Mouse (Mus musculus) cortical plate, adult 2 months (tissue): ENCODE measurements at regions not wholly inside any gene's neighbourhood (a gene's known extent, or its start where the extent isn't known, plus 50 kb on each side); places are given as distances from the start of the nearest gene placed in this dataset.

Experiments
- CTCF ChIP-seq: fragments of 200-500 bp; IDR thresholded peaks from 2 replicates; pipeline ENCODE4 v1.5.1; 2011; ENCODE audit warnings: mild to moderate bottlenecking, control low read depth, low read length; ENCODE audit not compliant: insufficient read depth; ENCODE audit errors: extremely low read depth
- POLR2A ChIP-seq: fragments of 200-500 bp; IDR thresholded peaks from 2 replicates; pipeline ENCODE4 v1.6.1; 2011; ENCODE audit warnings: mild to moderate bottlenecking, low read length, control low read depth; ENCODE audit not compliant: insufficient read depth; ENCODE audit errors: extremely low read depth

DNA sequence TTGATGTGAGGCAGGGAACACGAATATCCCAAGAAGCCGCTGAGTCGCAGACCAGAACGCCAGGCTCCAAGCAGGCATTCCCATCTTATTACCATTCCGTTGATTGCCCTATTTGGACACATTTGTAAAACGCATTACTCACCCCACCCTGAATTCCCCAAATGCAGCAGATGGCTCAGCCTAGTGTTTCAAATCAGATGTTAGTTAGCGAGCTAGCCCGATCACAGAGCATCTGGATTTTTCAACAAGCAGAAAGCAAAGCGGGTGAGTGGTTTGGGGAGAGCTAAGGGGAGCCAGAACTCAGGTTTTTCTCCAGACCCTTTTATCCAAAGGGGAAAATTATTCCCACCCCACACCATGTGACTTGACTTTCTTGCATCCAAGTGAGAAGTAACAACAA lies 273.2 kb downstream of the Rwdd3 start:
- TF ChIP-seq CTCF (no peak), POLR2A (no peak)
